Comparison of ENCODE assay signal across 25 mouse cellular contexts in genomic region chr9:90533372-90533771, GRCm38 (mm10).
DNase-seq lines count a peak whose midpoint lies in the region; ATAC-seq and TF ChIP-seq lines count a peak whose summit lies in the region.
"Had no signal": no experiment of that assay in that cellular context is flagged by ENCODE, and none has a peak within 500 bp of the region (broad histone marks: within the 10 kb centered on the region; RNA-seq: fewer than 3 reads in every experiment).

No protein-coding gene starts in this region.

- peak; percentile 9 for DNase-seq in embryo, embryonic 9.5 days (ENCODE audit: extremely low spot score)
- DNase-seq in embryo, embryonic 10.5 days (ENCODE audit: low spot score): no peak
- no peak for DNase-seq in ES-E14 (ENCODE audit: low read depth, low spot score)
- DNase-seq in Muller cell, postnatal 12 days (ENCODE audit: inconsistent ontology term): peak; percentile 67
- DNase-seq in R1 (ENCODE audit: low read depth, low spot score): peak; percentile 1
- DNase-seq in kidney, postnatal 14 days: no peak
- no peak for DNase-seq in midbrain, embryonic 14.5 days
- DNase-seq in layer of hippocampus, adult 2 months (ENCODE audit: low spot score in 2 of 2): no peak
- DNase-seq: adrenal gland, adult 2 months; adrenal gland, adult 8-10 months; adrenal gland, postnatal 10 days; adrenal gland, postnatal 14 days; adrenal gland, postnatal 25 days; adrenal gland, postnatal 36 days; B cell, adult 2 months; cerebellum, adult 11 months; cerebellum, adult 11-12 months; cerebellum, adult 18-20 months; cerebellum, adult 2 months; cerebellum, adult 8-10 months had no signal

- H3K36me3 ChIP-seq in ES-E14 (ENCODE audit: control insufficient read depth, insufficient read depth, low read length, poor library complexity, severe bottlenecking): no peaks in the 10 kb centered on the region
- H3K36me3 ChIP-seq in midbrain, embryonic 14.5 days (ENCODE audit: control insufficient read depth, insufficient read depth, low read length): no peaks in the 10 kb centered on the region
- H3K36me3 ChIP-seq: G1E had no signal

- no peak overlapping the region for H3K4me3 ChIP-seq in ES-E14 (ENCODE audit: insufficient read depth in 1 of 2, low read depth in 1 of 2, low read length in 2 of 2, poor library complexity in 1 of 2, severe bottlenecking in 1 of 2)
- no peak overlapping the region for H3K4me3 ChIP-seq in midbrain, embryonic 14.5 days (replicated peaks; ENCODE audit: low read depth, low read length)
- no peak overlapping the region for H3K4me3 ChIP-seq in layer of hippocampus, adult 2 months

- no peaks in the 10 kb centered on the region for H3K27me3 ChIP-seq in midbrain, embryonic 14.5 days (ENCODE audit: control insufficient read depth, insufficient read depth, low read length)
- H3K27me3 ChIP-seq: CH12.LX, Patski had no signal

- no peak for TF ChIP-seq CTCF in layer of hippocampus, adult 2 months (conservative IDR thresholded peaks at IDR 0.05)

- no peak overlapping the region for H3K4me2 ChIP-seq in midbrain, embryonic 14.5 days (ENCODE audit: low read length)

- no peak for ATAC-seq in midbrain, embryonic 14.5 days (ENCODE audit: low FRiP score, low TSS enrichment)
- ATAC-seq: activated CD4-positive, CD25-positive, alpha-beta regulatory T cell, adult 4 months; CD4-positive, CD25-positive, alpha-beta regulatory T cell, adult 4 months; Patski had no signal

- no peak overlapping the region for H3K27ac ChIP-seq in ES-E14 (ENCODE audit: insufficient read depth, low read depth, low read length, poor library complexity, severe bottlenecking)
- no peak overlapping the region for H3K27ac ChIP-seq in midbrain, embryonic 14.5 days (replicated peaks; ENCODE audit: low read depth, low read length)
- no peak overlapping the region for H3K27ac ChIP-seq in layer of hippocampus, adult 2 months

- no peak overlapping the region for H3K9ac ChIP-seq in ES-E14 (ENCODE audit: insufficient read depth, low read depth, low read length, poor library complexity, severe bottlenecking)
- H3K9ac ChIP-seq in midbrain, embryonic 14.5 days (replicated peaks; ENCODE audit: low read length): no peak overlapping the region

- in situ Hi-C loops in ES-E14 (cut with MboI; ENCODE audit: low sequenced_read_pairs in 2 of 2, unreplicated experiment in 2 of 2): no loop called here

- no peaks in the 10 kb centered on the region for H3K9me3 ChIP-seq in ES-E14 (ENCODE audit: control insufficient read depth, insufficient read depth, low read depth, low read length)
- H3K9me3 ChIP-seq in midbrain, embryonic 14.5 days (ENCODE audit: control insufficient read depth, low read length): no peaks in the 10 kb centered on the region

- H3K4me1 ChIP-seq in ES-E14 (ENCODE audit: control insufficient read depth in 2 of 2, insufficient read depth in 2 of 2, low read length in 2 of 2, poor library complexity in 1 of 2): no peaks in the 10 kb centered on the region
- no peaks in the 10 kb centered on the region for H3K4me1 ChIP-seq in midbrain, embryonic 14.5 days (ENCODE audit: control insufficient read depth, insufficient read depth, low read length)

TF ChIP-seq in ES-E14, 5 proteins besides CTCF, POLR2A, EP300 and RAD21:
- TF ChIP-seq ZC3H11A (IDR thresholded peaks at IDR 0.05; ENCODE audit: borderline replicate concordance, low read depth, low read length) (no peak), ZNF384 (IDR thresholded peaks at IDR 0.05; ENCODE audit: low read depth, low read length) (peak; percentile 85), CHD2 (IDR thresholded peaks at IDR 0.05; ENCODE audit: low read depth, low read length) (no peak), MAFK (IDR thresholded peaks at IDR 0.05; ENCODE audit: insufficient read depth, low read depth, low read length) (no peak)
TF ChIP-seq in ES-E14: peak in this region for 1.

Comparison
In these comparisons a context has a peak if more than half of its experiments do, and no peak if none do; other contexts are left out.
1. DNase-seq: peak in embryo, embryonic 9.5 days (single experiment), Muller cell, postnatal 12 days (single experiment) and R1 (single experiment); none in embryo, embryonic 10.5 days (single experiment), ES-E14 (single experiment), kidney, postnatal 14 days (single experiment), midbrain, embryonic 14.5 days (single experiment) and layer of hippocampus, adult 2 months (0 of 2).